Mouse (Mus musculus): ENCODE measurements around the gene Ndufb7.

DNA sequence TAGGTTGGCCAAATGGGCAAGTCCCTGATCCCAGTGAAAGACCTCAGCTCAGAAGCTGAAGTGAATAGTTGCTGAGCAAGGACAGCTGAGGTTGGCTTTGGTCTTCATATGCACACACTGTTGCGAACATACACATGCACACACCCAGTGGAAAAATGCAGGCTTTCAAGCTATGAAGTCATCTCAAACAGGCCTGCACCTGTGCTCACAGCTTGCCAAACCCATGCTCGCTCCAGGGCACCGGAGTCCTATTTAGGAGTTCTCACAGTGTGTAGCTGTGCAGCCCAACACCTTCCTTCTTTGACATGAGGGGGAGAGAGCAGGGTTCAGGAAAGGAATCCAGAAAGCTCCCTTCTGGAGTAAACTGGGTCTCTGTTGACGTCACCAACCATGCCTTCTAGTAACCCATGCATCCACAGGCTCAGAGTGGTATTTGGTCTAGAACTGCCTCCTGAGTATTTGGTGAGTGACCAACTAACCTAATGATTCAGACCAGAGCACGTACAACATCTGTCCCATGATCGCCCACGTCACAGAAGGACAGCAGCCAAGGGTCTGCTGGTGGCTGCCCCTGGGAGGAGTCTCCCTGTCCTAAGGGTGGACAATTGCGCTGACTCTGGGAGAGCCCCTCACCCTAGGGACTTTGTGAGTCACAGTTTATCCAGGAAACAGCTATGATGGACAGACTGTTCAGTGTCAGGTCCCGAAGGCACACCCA lies 53.3 kb downstream of the Ndufb7 start:
- TF ChIP-seq E2F4 (IDR thresholded peaks at IDR 0.05; ENCODE audit: insufficient read depth) (no peak), POLR2A (IDR thresholded peaks at IDR 0.05; ENCODE audit: insufficient read length, low read depth) (no peak), TCF12 (IDR thresholded peaks at IDR 0.05; ENCODE audit: insufficient read depth, poor library complexity, severe bottlenecking) (no peak), MAX (IDR thresholded peaks at IDR 0.05; ENCODE audit: low read depth) (no peak), POLR2AphosphoS2 (IDR thresholded peaks at IDR 0.05; ENCODE audit: insufficient read length, low read depth) (no peak), TCF3 (IDR thresholded peaks at IDR 0.05; ENCODE audit: insufficient read length, low read depth) (no peak)

All from myocyte (in vitro differentiated cells).